Mouse (Mus musculus): ENCODE data around the gene Mfap3.

DNA sequence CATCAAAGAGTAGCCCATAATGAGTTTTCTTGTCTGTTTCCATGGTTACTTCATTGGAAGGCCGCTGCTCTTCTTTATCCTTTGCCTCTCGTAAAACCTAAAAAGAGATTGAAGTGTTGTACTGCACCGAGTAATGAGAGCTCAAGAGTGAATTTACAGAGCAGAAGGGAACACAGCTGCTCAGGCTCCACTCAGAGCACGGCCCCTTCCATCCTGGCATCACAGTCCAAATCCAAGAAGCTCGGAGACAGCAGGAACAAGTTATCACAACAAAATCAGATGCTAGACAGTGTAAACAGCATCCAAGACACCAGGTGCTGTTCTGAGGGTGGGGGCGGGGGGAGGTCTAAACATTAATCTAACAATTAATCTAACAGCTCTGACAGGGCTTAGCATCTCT lies 11.6 kb upstream of the Mfap3 start:
- no peak for TF ChIP-seq CTCF (IDR thresholded peaks at IDR 0.05; ENCODE audit: low read depth, low read length)
- TF ChIP-seq POLR2A (IDR thresholded peaks at IDR 0.05; ENCODE audit: insufficient read depth, low read length) = no peak

Data from ES-Bruce4 (cell line).